7 mouse cellular contexts compared by ENCODE assay signal in the genomic region with DNA sequence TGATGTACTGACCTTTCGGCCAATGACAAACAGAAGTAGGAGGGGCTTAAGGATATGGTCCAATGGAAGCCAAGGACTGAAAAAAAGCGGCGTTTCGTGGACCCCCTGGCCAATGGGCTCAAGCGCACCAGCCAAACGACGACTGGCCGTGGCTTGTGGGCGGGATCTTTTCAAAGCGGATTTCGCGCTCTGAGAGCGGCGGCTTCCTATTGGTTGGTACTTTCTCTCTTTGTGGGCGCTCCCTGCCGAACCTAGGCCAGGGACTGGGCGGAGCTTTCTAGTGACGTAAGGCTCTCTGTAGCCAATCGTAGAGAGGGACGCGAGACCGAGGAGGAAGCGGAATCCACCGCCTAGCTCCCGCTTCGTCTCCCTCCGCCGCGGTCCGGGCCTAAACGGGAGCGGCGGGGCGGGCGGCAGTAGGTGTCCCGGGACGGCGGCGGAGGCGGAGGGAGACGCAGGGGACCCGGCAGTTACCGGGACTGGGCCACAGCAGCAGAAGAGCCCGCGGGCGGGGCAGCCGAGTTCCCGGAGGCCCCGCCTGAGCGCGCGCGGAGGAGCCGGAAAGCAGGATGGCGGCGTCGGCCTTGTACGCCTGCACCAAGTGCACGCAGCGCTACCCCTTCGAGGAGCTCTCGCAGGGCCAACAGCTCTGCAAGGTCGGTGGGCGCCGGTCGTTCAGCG. TPM values are rescaled to one million over a fixed set of nuclear protein-coding genes. Genes with fewer than 3 reads are reported as not detected.
DNase-seq lines count a peak whose midpoint lies in the region; ATAC-seq lines count a peak whose summit lies in the region.

A gene (plus strand): TSS at position 311 of the 681 bp plus-strand sequence.

- H3K36me3 ChIP-seq in intestine, embryonic 15.5 days, result peaks cover 12% of the 10 kb centered on the region
- peaks cover 49% of the 10 kb centered on the region for H3K36me3 ChIP-seq in midbrain, embryonic 10.5 days

- peak within 1 kb of the TSS; percentile 86 for H3K4me3 ChIP-seq in intestine, embryonic 15.5 days (replicated peaks)
- H3K4me3 ChIP-seq in midbrain, embryonic 10.5 days, result peak within 1 kb of the TSS; percentile 85

- peaks cover 14% of the 10 kb centered on the region for H3K4me1 ChIP-seq in intestine, embryonic 15.5 days (replicated peaks)
- H3K4me1 ChIP-seq in midbrain, embryonic 10.5 days, result peaks cover 32% of the 10 kb centered on the region

- peak within 1 kb of the TSS; percentile 97 for H3K9ac ChIP-seq in intestine, embryonic 15.5 days

- no peaks in the 10 kb centered on the region for H3K27me3 ChIP-seq in intestine, embryonic 15.5 days (replicated peaks)
- no peaks in the 10 kb centered on the region for H3K27me3 ChIP-seq in midbrain, embryonic 10.5 days (ENCODE audit: low read depth, poor library complexity, severe bottlenecking)

- no peaks in the 10 kb centered on the region for H3K9me3 ChIP-seq in intestine, embryonic 15.5 days
- H3K9me3 ChIP-seq in midbrain, embryonic 10.5 days (replicated peaks), result no peaks in the 10 kb centered on the region

- intact Hi-C loops in gastrocnemius, postnatal 36 days (cut with DNase I), result loop anchor here (2.0 to 5.0 kb wide), 2 partner anchors 449 to 580 kb away; a partner anchor contains a TSS
- intact Hi-C loops in left cerebral cortex, postnatal 25 days (cut with DNase I), result loop anchor here (5.0 kb wide), 1 partner anchor 80 kb away; a partner anchor contains a TSS

- WGBS in intestine, embryonic 15.5 days, result under 1% methylated on average over 67 of the region's 67 CpGs
- under 1% methylated on average over 67 of the region's 67 CpGs for WGBS in midbrain, embryonic 10.5 days

- peak; percentile 100 for DNase-seq in adrenal gland, adult 2 months
- peak; percentile 100 for DNase-seq in embryo, embryonic 11.5 days (ENCODE audit: low read depth, low spot score)
- peak; percentile 99 to 100 for DNase-seq in gastrocnemius, postnatal 36 days
- DNase-seq in left cerebral cortex, postnatal 25 days (ENCODE audit: low spot score in 2 of 2), result peak; percentile 100
- peak; percentile 99 for DNase-seq in midbrain, embryonic 10.5 days (ENCODE audit: low spot score)
- peak; percentile 94 for DNase-seq in right cerebral cortex, postnatal 4 days

- H3K4me2 ChIP-seq in intestine, embryonic 15.5 days (replicated peaks), result peak within 1 kb of the TSS; percentile 75

- ATAC-seq in intestine, embryonic 15.5 days, result peak; percentile 95

- H3K27ac ChIP-seq in intestine, embryonic 15.5 days, result peak within 1 kb of the TSS; percentile 99
- peak within 1 kb of the TSS; percentile 99 for H3K27ac ChIP-seq in midbrain, embryonic 10.5 days (replicated peaks)

RNA-seq across cellular contexts. Expression of the gene that starts here (rescaled TPM):
- 10 to 100 TPM; 12.0 to 19.4 TPM for total RNA-seq in adrenal gland, adult 2 months (2021)
- 5.9 and 6.2 TPM in 2 replicates for polyA plus RNA-seq in adrenal gland, adult 2 months (2012; rRNA removed)
- total RNA-seq in gastrocnemius, postnatal 36 days (2021), result 1 to 10 TPM; 6.1 to 6.2 TPM
- 19.2 and 20.0 TPM in 2 replicates for polyA plus RNA-seq in intestine, embryonic 15.5 days (2015; fragmentation: Nextera tagmentation; extraction: Ambion mirVana)
- 10 to 100 TPM; 16.7 to 17.5 TPM for total RNA-seq in left cerebral cortex, postnatal 25 days (2021)
- 21.2 and 23.4 TPM in 2 replicates for polyA plus RNA-seq in midbrain, embryonic 10.5 days (2016; fragmentation: Nextera tagmentation; extraction: Ambion mirVana)

Comparison
In these comparisons a context has a peak if more than half of its experiments do, and no peak if none do; other contexts are left out.
1. Peak in every context shown above with its lines: DNase-seq, ATAC-seq, H3K4me3 ChIP-seq and H3K27ac ChIP-seq.